Comparison of ENCODE assay signal across 8 mouse cellular contexts in the genomic region with DNA sequence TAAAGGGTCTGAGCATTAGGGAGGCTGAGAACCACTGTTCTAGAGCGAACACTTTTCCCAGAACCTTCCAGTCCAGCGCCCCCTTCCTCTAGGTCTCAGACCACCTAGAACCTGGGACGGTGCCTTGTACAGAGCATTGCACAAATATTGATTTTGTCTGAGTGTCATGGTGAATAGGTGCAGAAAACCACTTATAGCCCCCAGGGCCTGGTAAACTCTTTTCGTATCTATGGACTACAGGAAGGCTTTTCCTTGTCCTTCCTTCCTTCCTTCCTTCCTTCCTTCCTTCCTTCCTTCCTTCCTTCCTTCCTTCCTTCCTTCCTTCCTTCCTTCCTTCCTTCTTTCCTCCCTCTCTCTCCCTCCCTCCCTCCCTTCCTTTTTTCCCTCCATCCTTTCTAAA. TPM values are rescaled to one million over a fixed set of nuclear protein-coding genes. Genes with fewer than 3 reads are reported as not detected.
DNase-seq lines count a peak whose midpoint lies in the region; TF ChIP-seq lines count a peak whose summit lies in the region.

A gene (plus strand): TSS at position 301 of the 400 bp plus-strand sequence.

- DNase-seq in frontal cortex, adult 2 months (ENCODE audit: extremely low spot score in 1 of 2, low spot score in 1 of 2) = no peak
- no peak for DNase-seq in frontal cortex, postnatal 25 days (ENCODE audit: low spot score in 2 of 2)
- DNase-seq in retina, postnatal 1 day = peak; percentile 9
- DNase-seq in retina, embryonic 14.5 days (ENCODE audit: low spot score) = no peak
- no peak for DNase-seq in limb, embryonic 10.5 days (ENCODE audit: low spot score)
- no peak for DNase-seq in testis, postnatal 10 days (ENCODE audit: low spot score)
- DNase-seq in thymus, adult 18-20 months = no peak

- no peak for TF ChIP-seq CTCF in small intestine, adult 2 months (IDR thresholded peaks at IDR 0.05; ENCODE audit: extremely low read depth, insufficient read length, insufficient replicate concordance, low read depth, low read length)

- no peaks in the 10 kb centered on the region for H3K36me3 ChIP-seq in limb, embryonic 10.5 days
- H3K36me3 ChIP-seq in small intestine, adult 2 months (ENCODE audit: control insufficient read depth, insufficient read depth, low read length) = no peaks in the 10 kb centered on the region

- peaks cover 11% of the 10 kb centered on the region for H3K4me1 ChIP-seq in limb, embryonic 10.5 days
- H3K4me1 ChIP-seq in small intestine, adult 2 months (ENCODE audit: control insufficient read depth, insufficient read depth, insufficient read length, low read length) = 0 out of 2 replicates have a peak, but pooled peaks cover 4% of the 10 kb centered on the region

- 69% methylated on average over 4 of the region's 4 CpGs for WGBS in limb, embryonic 10.5 days
- 62% methylated on average over 4 of the region's 4 CpGs for WGBS in small intestine, adult 2 months

- H3K9me3 ChIP-seq in limb, embryonic 10.5 days (replicated peaks) = no peaks in the 10 kb centered on the region

- no peak for TF ChIP-seq POLR2A in small intestine, adult 2 months (IDR thresholded peaks at IDR 0.05; ENCODE audit: low read depth, low read length)

- peaks cover 45% of the 10 kb centered on the region for H3K27me3 ChIP-seq in limb, embryonic 10.5 days (ENCODE audit: low read depth, poor library complexity, severe bottlenecking)
- H3K27me3 ChIP-seq in small intestine, adult 2 months (ENCODE audit: control insufficient read depth, insufficient read depth, low read length) = no peaks in the 10 kb centered on the region; the same call in 1 of the 2 replicates

- H3K27ac ChIP-seq in limb, embryonic 10.5 days = peak within 1 kb of the TSS; percentile 56
- H3K27ac ChIP-seq in small intestine, adult 2 months (ENCODE audit: insufficient read depth, low read depth, low read length) = no peak within 1 kb of the TSS

- peak within 1 kb of the TSS; percentile 67 for H3K4me3 ChIP-seq in limb, embryonic 10.5 days
- peak within 1 kb of the TSS; percentile 62 for H3K4me3 ChIP-seq in small intestine, adult 2 months (ENCODE audit: low read depth, low read length)

RNA-seq across cellular contexts. Expression of the gene that starts here (rescaled TPM):
- 18.5 and 20.2 TPM in 2 replicates for polyA plus RNA-seq in frontal cortex, adult 2 months (2012; rRNA removed)
- polyA plus RNA-seq in limb, embryonic 10.5 days (2016; fragmentation: Nextera tagmentation; extraction: Ambion mirVana) = 0.99 and 1.3 TPM in 2 replicates
- polyA plus RNA-seq in small intestine, adult 2 months (2012; rRNA removed) = 1.8 and 2.3 TPM in 2 replicates
